Mouse (Mus musculus): ENCODE data around the gene Nat8.

GRCm38 (mm10) chr6:85813339-85813738 is 18.5 kb downstream of the Nat8 start:
- TF ChIP-seq EP300 (optimal IDR thresholded peaks at IDR 0.05) (no peak), CTCF (IDR thresholded peaks at IDR 0.05; ENCODE audit: low read depth) (no peak)
